Mouse (Mus musculus) liver (tissue): Measurements from ENCODE around the gene Chdh.

Experiments used
- DNase-seq: peaks from one replicate; pipeline ENCODE4 v3.0.0-alpha.2; 2020; ENCODE audit warnings: mixed read lengths

Gene Chdh

GRCm38 (mm10) chr14:30066752-30067151 lies 57.9 kb downstream of the Chdh start:
- peak; percentile 15 for DNase-seq

GRCm38 (mm10) chr14:30068566-30068965 lies 59.7 kb downstream of the Chdh start:
- no peak for DNase-seq

- DNase-seq, result no peak
Measured at GRCm38 (mm10) chr14:30075268-30075887, 66.6 kb downstream of the Chdh start.

GRCm38 (mm10) chr14:30078115-30078808 lies 69.4 kb downstream of the Chdh start:
- no peak for DNase-seq

GRCm38 (mm10) chr14:30079729-30080128 lies 70.9 kb downstream of the Chdh start:
- DNase-seq, result no peak
